21 mouse cellular contexts compared by ENCODE assay signal in genomic region chr11:3696086-3696616, GRCm38 (mm10). TPM values are rescaled to one million over a fixed set of nuclear protein-coding genes. Genes with fewer than 3 reads are reported as not detected.
DNase-seq lines count a peak whose midpoint lies in the region; ATAC-seq and TF ChIP-seq lines count a peak whose summit lies in the region.
"Had no signal": no experiment of that assay in that cellular context is flagged by ENCODE, and none has a peak within 500 bp of the region (broad histone marks: within the 10 kb centered on the region; RNA-seq: fewer than 3 reads in every experiment).

No protein-coding gene starts in this region.

- TF ChIP-seq CTCF in kidney, adult 2 months (conservative IDR thresholded peaks at IDR 0.05; ENCODE audit: insufficient read depth, insufficient read length, low read depth, low read length), result no peak
- peak; percentile 16; the same call in 1 of the 2 replicates for TF ChIP-seq CTCF in left cerebral cortex, adult 2 months (IDR thresholded peaks at IDR 0.05)
- TF ChIP-seq CTCF in Patski (IDR thresholded peaks at IDR 0.05), result peak; percentile 36

- no peaks in the 10 kb centered on the region for H3K36me3 ChIP-seq in kidney, adult 2 months (ENCODE audit: control insufficient read depth, insufficient read depth, low read length)
- H3K36me3 ChIP-seq in kidney, embryonic 14.5 days (ENCODE audit: control insufficient read depth, insufficient read depth, low read length), result peaks cover 12% of the 10 kb centered on the region
- H3K36me3 ChIP-seq in forebrain, embryonic 13.5 days (ENCODE audit: poor library complexity, severe bottlenecking), result peaks cover 37% of the 10 kb centered on the region

- 54% methylated on average over 5 of the region's 5 CpGs for WGBS in kidney, adult 2 months
- 85% methylated on average over 5 of the region's 5 CpGs for WGBS in kidney, embryonic 14.5 days
- WGBS in forebrain, embryonic 13.5 days, result 85% methylated on average over 5 of the region's 5 CpGs

- no peaks in the 10 kb centered on the region for H3K27me3 ChIP-seq in kidney, adult 2 months (replicated peaks; ENCODE audit: control insufficient read depth, insufficient read depth, low read length)
- H3K27me3 ChIP-seq in kidney, embryonic 14.5 days (ENCODE audit: control insufficient read depth, insufficient read depth, low read length), result no peaks in the 10 kb centered on the region
- no peaks in the 10 kb centered on the region for H3K27me3 ChIP-seq in Patski
- H3K27me3 ChIP-seq in forebrain, embryonic 13.5 days, result no peaks in the 10 kb centered on the region
- H3K27me3 ChIP-seq: CH12.LX; forebrain, embryonic 12.5 days; hindbrain, embryonic 12.5 days; limb, embryonic 15.5 days; megakaryocyte, embryonic 14.5 days had no signal

- CTCF ChIA-PET in Patski (lab: Charles Lee), result interaction anchor here (1.0 to 3.2 kb wide), 8 partner anchors 10 to 225 kb away, joined by 3 to 11 read pairs (median 4); no protein-coding TSS in a partner anchor

- H3K4me2 ChIP-seq in kidney, embryonic 14.5 days (replicated peaks; ENCODE audit: low read depth, low read length), result no peak overlapping the region
- no peak overlapping the region for H3K4me2 ChIP-seq in forebrain, embryonic 13.5 days
- H3K4me2 ChIP-seq: forebrain, embryonic 12.5 days; heart, embryonic 11.5 days; hindbrain, embryonic 12.5 days; limb, embryonic 15.5 days had no signal

- intact Hi-C loops in left cerebral cortex, adult 2 months (cut with DNase I), result loop anchor here (5.0 kb wide), 1 partner anchor 91 kb away; no protein-coding TSS in a partner anchor
- intact Hi-C loops in left cerebral cortex, postnatal 10 days (cut with DNase I), result loop anchor here (10.0 kb wide), 1 partner anchor 219 kb away; the partner anchor contains the start of gene Slc35e4

- in situ Hi-C loops in Patski (cut with MboI; ENCODE audit: low pct_unique_long_range_greater_than_20kb), result no loop called here

- DNase-seq in adrenal gland, postnatal 10 days, result peak; percentile 32
- no peak for DNase-seq in adrenal gland, postnatal 25 days
- peak; percentile 52 for DNase-seq in kidney, adult 2 months
- no peak for DNase-seq in left cerebral cortex, adult 2 months (ENCODE audit: extremely low spot score in 1 of 2, low spot score in 2 of 2)
- DNase-seq in left cerebral cortex, postnatal 10 days (ENCODE audit: extremely low spot score in 1 of 2, low spot score in 2 of 2), result no peak
- no peak for DNase-seq in Patski (ENCODE audit: low read depth, low spot score)
- DNase-seq: cerebellum, adult 9-11 months; gastrocnemius, postnatal 36 days; heart, postnatal 10 days; layer of hippocampus, postnatal 36 days; lung, postnatal 14 days; retina, postnatal 1 day; right cerebral cortex, postnatal 4 days had no signal

- TF ChIP-seq POLR2A in kidney, adult 2 months (IDR thresholded peaks at IDR 0.05; ENCODE audit: low read depth, low read length), result no peak

- no peak for ATAC-seq in kidney, embryonic 14.5 days (ENCODE audit: low FRiP score, low TSS enrichment)
- no peak for ATAC-seq in Patski
- ATAC-seq in forebrain, embryonic 13.5 days, result no peak

- H3K9me3 ChIP-seq in kidney, embryonic 14.5 days (ENCODE audit: control insufficient read depth, low read length), result no peaks in the 10 kb centered on the region
- no peaks in the 10 kb centered on the region for H3K9me3 ChIP-seq in forebrain, embryonic 13.5 days (replicated peaks)
- H3K9me3 ChIP-seq: forebrain, embryonic 12.5 days; hindbrain, embryonic 12.5 days; limb, embryonic 15.5 days; megakaryocyte, embryonic 14.5 days had no signal

- POLR2A ChIA-PET in Patski (lab: Charles Lee), result no interaction called here

- no peak overlapping the region for H3K4me3 ChIP-seq in kidney, adult 2 months (ENCODE audit: insufficient read depth, low read depth, low read length)
- H3K4me3 ChIP-seq in kidney, embryonic 14.5 days (ENCODE audit: low read length), result no peak overlapping the region
- H3K4me3 ChIP-seq in left cerebral cortex, adult 2 months, result no peak overlapping the region
- H3K4me3 ChIP-seq in forebrain, embryonic 13.5 days, result no peak overlapping the region
- H3K4me3 ChIP-seq: forebrain, embryonic 12.5 days; hindbrain, embryonic 12.5 days; limb, embryonic 15.5 days; megakaryocyte, embryonic 14.5 days had no signal

- no peaks in the 10 kb centered on the region for H3K4me1 ChIP-seq in kidney, adult 2 months (ENCODE audit: control insufficient read depth, insufficient read depth, low read length)
- no peaks in the 10 kb centered on the region for H3K4me1 ChIP-seq in kidney, embryonic 14.5 days (ENCODE audit: control insufficient read depth, insufficient read depth, low read length)
- no peaks in the 10 kb centered on the region for H3K4me1 ChIP-seq in forebrain, embryonic 13.5 days
- H3K4me1 ChIP-seq: forebrain, embryonic 12.5 days; hindbrain, embryonic 12.5 days; limb, embryonic 15.5 days; megakaryocyte, embryonic 14.5 days had no signal

- no peak overlapping the region for H3K9ac ChIP-seq in kidney, embryonic 14.5 days (ENCODE audit: low read depth, low read length)
- H3K9ac ChIP-seq in forebrain, embryonic 13.5 days, result no peak overlapping the region
- H3K9ac ChIP-seq: forebrain, embryonic 12.5 days; hindbrain, embryonic 12.5 days; limb, embryonic 15.5 days had no signal

- no peak overlapping the region for H3K27ac ChIP-seq in kidney, adult 2 months (ENCODE audit: insufficient read depth, low read depth, low read length)
- no peak overlapping the region for H3K27ac ChIP-seq in kidney, embryonic 14.5 days (ENCODE audit: low read depth, low read length)
- H3K27ac ChIP-seq in left cerebral cortex, adult 2 months, result no peak overlapping the region
- no peak overlapping the region for H3K27ac ChIP-seq in forebrain, embryonic 13.5 days
- H3K27ac ChIP-seq: forebrain, embryonic 12.5 days; hindbrain, embryonic 12.5 days; limb, embryonic 15.5 days had no signal

RNA-seq across cellular contexts. Expression of gene Morc2a, which starts 47.2 kb away (rescaled TPM):
- 10 to 100 TPM; 33.1 to 44.9 TPM for total RNA-seq in adrenal gland, postnatal 10 days (2021)
- 62.3 and 69.5 TPM in 2 replicates for total RNA-seq in adrenal gland, postnatal 25 days (2021)
- polyA plus RNA-seq in kidney, adult 2 months (2012; rRNA removed), result 8.6 and 9.2 TPM in 2 replicates
- polyA plus RNA-seq in kidney, embryonic 14.5 days (2014; fragmentation: Nextera tagmentation; extraction: Ambion mirVana), result 18.2 and 23.7 TPM in 2 replicates
- 10 to 100 TPM; 39.0 to 49.6 TPM for total RNA-seq in left cerebral cortex, adult 2 months (2021)
- total RNA-seq in left cerebral cortex, postnatal 10 days (2021), result 10 to 100 TPM; 49.8 to 53.1 TPM
- 41.4 TPM for polyA plus RNA-seq in Patski (2021)
- polyA plus RNA-seq in forebrain, embryonic 13.5 days (2015; fragmentation: Nextera tagmentation; extraction: Ambion mirVana), result 35.2 and 43.1 TPM in 2 replicates

Comparison
In these comparisons a context has a peak if more than half of its experiments do, and no peak if none do; other contexts are left out.
1. DNase-seq: peak in adrenal gland, postnatal 10 days (single experiment) and kidney, adult 2 months (single experiment); none in adrenal gland, postnatal 25 days (single experiment), left cerebral cortex, adult 2 months (0 of 2), left cerebral cortex, postnatal 10 days (0 of 2) and Patski (single experiment).